Mouse (Mus musculus) stomach, postnatal 0 days (tissue): ENCODE results near the gene Smg6. TPM values are rescaled to one million over a fixed set of nuclear protein-coding genes. Genes with fewer than 3 reads are reported as not detected.

Experiments
- ATAC-seq: fragments of 200-750 bp; cut with Nextera tagmentation; 2 replicates; pipeline ENCODE4 v1.8.0; 2017; ENCODE audit not compliant: low FRiP score, low TSS enrichment
- DNase-seq: peaks from one replicate; pipeline ENCODE4 v3.0.0-alpha.2; 2016; ENCODE audit warnings: low spot score
- H3K27ac ChIP-seq: fragments of 300-500 bp; sonication (generic); replicated peaks from 2 replicates; pipeline ENCODE4 v1.5.1; 2014; ENCODE audit warnings: mild to moderate bottlenecking, control low read depth
- H3K27me3 ChIP-seq: fragments of 300-500 bp; sonication (generic); 2 replicates; pipeline ENCODE4 v1.6.1; 2014; ENCODE audit warnings: low read length; ENCODE audit not compliant: control insufficient read depth, insufficient read depth
- H3K36me3 ChIP-seq: fragments of 300-500 bp; sonication (generic); 2 replicates; pipeline ENCODE4 v1.6.1; 2014; ENCODE audit warnings: low read length, mixed read lengths; ENCODE audit not compliant: control insufficient read depth, insufficient read depth
- H3K4me1 ChIP-seq: fragments of 300-500 bp; sonication (generic); replicated peaks from 2 replicates; pipeline ENCODE4 v1.6.1; 2014; ENCODE audit warnings: antibody characterized with exemption; ENCODE audit not compliant: control insufficient read depth, insufficient read depth
- H3K4me2 ChIP-seq: fragments of 300-500 bp; sonication (generic); replicated peaks from 2 replicates; pipeline ENCODE4 v1.6.1; 2014; ENCODE audit warnings: low read depth, mild to moderate bottlenecking, control low read depth, moderate library complexity
- H3K4me3 ChIP-seq: fragments of 300-500 bp; sonication (generic); 2 replicates; pipeline ENCODE4 v1.5.1; 2014; ENCODE audit warnings: low read depth, low read length, control low read depth
- H3K9ac ChIP-seq: fragments of 300-500 bp; sonication (generic); 2 replicates; pipeline ENCODE4 v1.6.1; 2014; ENCODE audit warnings: mild to moderate bottlenecking, low read length, control low read depth, mixed read lengths
- H3K9me3 ChIP-seq: fragments of 300-500 bp; sonication (generic); 2 replicates; pipeline ENCODE4 v1.6.1; 2016; ENCODE audit warnings: low read length; ENCODE audit not compliant: control insufficient read depth
- CTCF ChIP-seq: IDR thresholded peaks from 2 replicates; pipeline ENCODE4 v1.5.1; 2016; ENCODE audit warnings: antibody characterized with exemption, low read depth, mild to moderate bottlenecking, moderate library complexity
- EP300 ChIP-seq: optimal IDR thresholded peaks from 2 replicates; pipeline ENCODE3; 2016; ENCODE audit warnings: antibody characterized with exemption
- WGBS: fragments of 180-500 bp; shearing (Covaris S2); extraction: QIAGEN DNeasy Blood & Tissue Kit; methylation state at CpG from one replicate; pipeline ENCODE4 v1.1.7; 2014; 5-methylcytosine and 5-hydroxymethylcytosine counted together
- polyA plus RNA-seq: library from polyadenylated mRNA; unstranded; fragments of >200 nt; fragmentation: Nextera tagmentation; extraction: Ambion mirVana; gene quantifications from 2 replicates; pipeline ENCODE4 v1.2.1, GENCODE M21; 2015

Smg6 gene
- polyA plus RNA-seq, 1 experiment from 2014 or later = 6.1 TPM

GRCm38 (mm10) chr11:75193256-75194071 lies 267.8 kb downstream of the Smg6 start, which contains the start of gene Rtn4rl1:
Gene Rtn4rl1, plus strand, starts transcription at chr11:75193783.
- H3K9me3 ChIP-seq = no peaks in the 10 kb centered on the region
- peaks cover 10% of the 10 kb centered on the region; the same call in 1 of the 2 replicates for H3K4me1 ChIP-seq
- H3K36me3 ChIP-seq = no peaks in the 10 kb centered on the region
- ATAC-seq (no peak), DNase-seq (peak; percentile 59)
- WGBS = under 1% methylated on average over 66 of the region's 84 CpGs
- TF ChIP-seq EP300 (no peak), CTCF (no peak; the same call in 1 of the 2 replicates)
- H3K4me3 ChIP-seq = peak within 1 kb of the TSS; percentile 55
- H3K27me3 ChIP-seq = peaks cover 7% of the 10 kb centered on the region; the same call in 1 of the 2 replicates
- H3K9ac ChIP-seq = peak within 1 kb of the TSS; percentile 60
- peak within 1 kb of the TSS; percentile 90 for H3K4me2 ChIP-seq
- H3K27ac ChIP-seq = peak within 1 kb of the TSS; percentile 77

- DNase-seq = no peak
- Histone ChIP-seq H3K27ac (no peak overlapping the region), H3K27me3 (peaks cover 7% of the 10 kb centered on the region; the same call in 1 of the 2 replicates), H3K4me1 (peaks cover 10% of the 10 kb centered on the region; the same call in 1 of the 2 replicates), H3K4me2 (peak overlapping the region; percentile 90), H3K36me3 (no peaks in the 10 kb centered on the region), H3K4me3 (peak overlapping the region; percentile 55), H3K9ac (peak overlapping the region; percentile 54), H3K9me3 (no peaks in the 10 kb centered on the region)
- no peak for ATAC-seq
- TF ChIP-seq EP300 (no peak), CTCF (no peak)
- under 1% methylated on average over 46 of the region's 52 CpGs for WGBS
These were observed 268.7 kb downstream of the Smg6 start for GRCm38 (mm10) chr11:75194121-75194849.

- Histone ChIP-seq H3K27ac (no peak overlapping the region), H3K9me3 (no peaks in the 10 kb centered on the region), H3K9ac (peak overlapping the region; percentile 54; the same call in 1 of the 2 replicates), H3K4me3 (peak overlapping the region; percentile 55), H3K27me3 (peaks cover 7% of the 10 kb centered on the region; the same call in 1 of the 2 replicates), H3K4me2 (peak overlapping the region; percentile 90), H3K4me1 (0 out of 2 replicates have a peak, but pooled peaks cover 6% of the 10 kb centered on the region), H3K36me3 (no peaks in the 10 kb centered on the region)
- WGBS = 2% methylated on average over 39 of the region's 39 CpGs
- ATAC-seq = no peak
- TF ChIP-seq EP300 = no peak
- TF ChIP-seq CTCF = peak; percentile 42; the same call in 1 of the 2 replicates
- DNase-seq = peak; percentile 56
These were observed 269.3 kb downstream of the Smg6 start for GRCm38 (mm10) chr11:75194850-75195461.

GRCm38 (mm10) chr11:75196131-75196530 lies 270.5 kb downstream of the Smg6 start:
- no peaks in the 10 kb centered on the region for H3K9me3 ChIP-seq
- no peak overlapping the region for H3K27ac ChIP-seq
- WGBS = 79% methylated on average over 6 of the region's 6 CpGs
- DNase-seq (no peak), ATAC-seq (no peak)
- H3K9ac ChIP-seq = no peak overlapping the region
- no peak for TF ChIP-seq EP300
- no peak for TF ChIP-seq CTCF
- H3K27me3 ChIP-seq = peaks cover 7% of the 10 kb centered on the region; the same call in 1 of the 2 replicates
- H3K4me2 ChIP-seq = no peak overlapping the region
- no peak overlapping the region for H3K4me3 ChIP-seq
- H3K4me1 ChIP-seq = 0 out of 2 replicates have a peak, but pooled peaks cover 6% of the 10 kb centered on the region
- no peaks in the 10 kb centered on the region for H3K36me3 ChIP-seq

GRCm38 (mm10) chr11:75197956-75198355 lies 272.3 kb downstream of the Smg6 start:
- Histone ChIP-seq H3K9me3 (no peaks in the 10 kb centered on the region), H3K27me3 (peaks cover 7% of the 10 kb centered on the region; the same call in 1 of the 2 replicates), H3K4me1 (0 out of 2 replicates have a peak, but pooled peaks cover 6% of the 10 kb centered on the region), H3K4me3 (no peak overlapping the region), H3K27ac (no peak overlapping the region), H3K36me3 (no peaks in the 10 kb centered on the region), H3K9ac (no peak overlapping the region), H3K4me2 (no peak overlapping the region)
- TF ChIP-seq EP300 (no peak), CTCF (no peak)
- WGBS = 46% methylated on average over 7 of the region's 7 CpGs
- ATAC-seq (no peak), DNase-seq (no peak)
